Mouse (Mus musculus) adrenal gland, adult 8-10 months (tissue): ENCODE measurements at regions not wholly inside any gene's neighbourhood (a gene's known extent, or its start where the extent isn't known, plus 50 kb on each side); places are given as distances from the start of the nearest gene placed in this dataset.

ENCODE experiments used
- DNase-seq: peaks from one replicate; pipeline ENCODE4 v3.0.0; 2022

- DNase-seq, result no peak
These were observed 648.0 kb upstream of the Nova1 start for GRCm38 (mm10) chr12:47466740-47467139.

- no peak for DNase-seq
These were observed 647.2 kb upstream of the Nova1 start for GRCm38 (mm10) chr12:47465924-47466323.

- no peak for DNase-seq
These were observed 612.9 kb upstream of the Nova1 start for GRCm38 (mm10) chr12:47431669-47432068.

- no peak for DNase-seq
These were observed 593.5 kb upstream of the Nova1 start for GRCm38 (mm10) chr12:47412251-47412650.

- no peak for DNase-seq
These were observed 587.8 kb upstream of the Nova1 start for GRCm38 (mm10) chr12:47406563-47406962.

GRCm38 (mm10) chr12:47406131-47406530, 587.4 kb upstream of the Nova1 start:
- peak; percentile 2 for DNase-seq

GRCm38 (mm10) chr12:47383225-47383624, 564.5 kb upstream of the Nova1 start:
- no peak for DNase-seq

- no peak for DNase-seq
These were observed 534.5 kb upstream of the Nova1 start for GRCm38 (mm10) chr12:47353269-47353668.

GRCm38 (mm10) chr12:47351229-47351628, 532.5 kb upstream of the Nova1 start:
- DNase-seq, result no peak

GRCm38 (mm10) chr12:47313413-47313812, 494.7 kb upstream of the Nova1 start:
- DNase-seq, result no peak

- no peak for DNase-seq
These were observed 457.2 kb upstream of the Nova1 start for GRCm38 (mm10) chr12:47275904-47276303.

GRCm38 (mm10) chr12:47272309-47272708, 453.6 kb upstream of the Nova1 start:
- no peak for DNase-seq

GRCm38 (mm10) chr12:47264118-47264517, 445.4 kb upstream of the Nova1 start:
- no peak for DNase-seq

GRCm38 (mm10) chr12:47263408-47263807, 444.7 kb upstream of the Nova1 start:
- DNase-seq, result no peak

GRCm38 (mm10) chr12:47252306-47252705, 433.6 kb upstream of the Nova1 start:
- no peak for DNase-seq

- no peak for DNase-seq
These were observed 425.1 kb upstream of the Nova1 start for GRCm38 (mm10) chr12:47243623-47244514.

- no peak for DNase-seq
These were observed 401.3 kb upstream of the Nova1 start for GRCm38 (mm10) chr12:47220016-47220415.

- no peak for DNase-seq
These were observed 400.6 kb upstream of the Nova1 start for GRCm38 (mm10) chr12:47219340-47219739.

- no peak for DNase-seq
These were observed 392.8 kb upstream of the Nova1 start for GRCm38 (mm10) chr12:47211417-47212104.

GRCm38 (mm10) chr12:47202936-47203335, 384.2 kb upstream of the Nova1 start:
- no peak for DNase-seq

GRCm38 (mm10) chr12:47198609-47199008, 379.9 kb upstream of the Nova1 start:
- DNase-seq, result no peak

- DNase-seq, result no peak
These were observed 346.0 kb upstream of the Nova1 start for GRCm38 (mm10) chr12:47164736-47165135.

- DNase-seq, result no peak
These were observed 345.4 kb upstream of the Nova1 start for GRCm38 (mm10) chr12:47164031-47164717.
